Mouse (Mus musculus) lung, postnatal 0 days (tissue): ENCODE measurements at regions not wholly inside any gene's neighbourhood (a gene's known extent, or its start where the extent isn't known, plus 50 kb on each side); places are given as distances from the start of the nearest gene placed in this dataset.

ENCODE experiments used
- ATAC-seq: fragments of 200-750 bp; cut with Nextera tagmentation; 2 replicates; pipeline ENCODE4 v1.8.0; 2017; ENCODE audit warnings: moderate library complexity
- DNase-seq: peaks from one replicate; pipeline ENCODE4 v3.0.0-alpha.2; 2016; ENCODE audit warnings: low spot score
- H3K27ac ChIP-seq: fragments of 300-500 bp; sonication (generic); 2 replicates; pipeline ENCODE4 v1.5.1; 2014; ENCODE audit warnings: antibody characterized with exemption, mild to moderate bottlenecking, low read length, mixed read lengths
- H3K27me3 ChIP-seq: fragments of 300-500 bp; sonication (generic); replicated peaks from 2 replicates; pipeline ENCODE4 v1.6.1; 2014; ENCODE audit warnings: low read length, mixed read lengths; ENCODE audit not compliant: insufficient read depth
- H3K36me3 ChIP-seq: fragments of 300-500 bp; sonication (generic); 2 replicates; pipeline ENCODE4 v1.6.1; 2014; ENCODE audit warnings: low read length, mixed read lengths; ENCODE audit not compliant: insufficient read depth
- H3K4me1 ChIP-seq: fragments of 300-500 bp; sonication (generic); 2 replicates; pipeline ENCODE4 v1.6.1; 2014; ENCODE audit warnings: antibody characterized with exemption, low read depth, low read length, mixed read lengths; ENCODE audit not compliant: insufficient read depth
- H3K4me2 ChIP-seq: fragments of 300-500 bp; sonication (generic); replicated peaks from 2 replicates; pipeline ENCODE4 v1.6.1; 2014; ENCODE audit warnings: low read depth, mild to moderate bottlenecking, low read length, moderate library complexity, mixed read lengths
- H3K4me3 ChIP-seq: fragments of 300-500 bp; sonication (generic); 2 replicates; pipeline ENCODE4 v1.5.1; 2014; ENCODE audit warnings: low read depth, low read length
- H3K9ac ChIP-seq: fragments of 300-500 bp; sonication (generic); replicated peaks from 2 replicates; pipeline ENCODE4 v1.6.1; 2014; ENCODE audit warnings: low read depth, mild to moderate bottlenecking
- H3K9me3 ChIP-seq: fragments of 300-500 bp; sonication (generic); 2 replicates; pipeline ENCODE4 v1.6.1; 2016; ENCODE audit warnings: low read length, mixed read lengths
- CTCF ChIP-seq: IDR thresholded peaks from 2 replicates; pipeline ENCODE4 v1.5.1; 2016; ENCODE audit warnings: antibody characterized with exemption, mild to moderate bottlenecking
- EP300 ChIP-seq: IDR thresholded peaks from 2 replicates; pipeline ENCODE4 v1.6.1; 2016; ENCODE audit warnings: antibody characterized with exemption, mild to moderate bottlenecking, control low read depth
- WGBS: fragments of 180-500 bp; shearing (Covaris S2); extraction: QIAGEN DNeasy Blood & Tissue Kit; methylation state at CpG from one replicate; pipeline ENCODE4 v1.1.7; 2014; 5-methylcytosine and 5-hydroxymethylcytosine counted together

GRCm38 (mm10) chr4:93481247-93481646 lies 145.9 kb upstream of the Tusc1 start:
- Histone ChIP-seq H3K27ac (no peak overlapping the region), H3K36me3 (no peaks in the 10 kb centered on the region), H3K4me1 (no peaks in the 10 kb centered on the region), H3K9ac (no peak overlapping the region), H3K4me3 (no peak overlapping the region), H3K4me2 (no peak overlapping the region), H3K9me3 (no peaks in the 10 kb centered on the region), H3K27me3 (no peaks in the 10 kb centered on the region)
- TF ChIP-seq CTCF (no peak), EP300 (no peak)
- WGBS: 63% methylated on average over 1 of the region's 1 CpGs
- DNase-seq: no peak
- ATAC-seq: no peak

DNA sequence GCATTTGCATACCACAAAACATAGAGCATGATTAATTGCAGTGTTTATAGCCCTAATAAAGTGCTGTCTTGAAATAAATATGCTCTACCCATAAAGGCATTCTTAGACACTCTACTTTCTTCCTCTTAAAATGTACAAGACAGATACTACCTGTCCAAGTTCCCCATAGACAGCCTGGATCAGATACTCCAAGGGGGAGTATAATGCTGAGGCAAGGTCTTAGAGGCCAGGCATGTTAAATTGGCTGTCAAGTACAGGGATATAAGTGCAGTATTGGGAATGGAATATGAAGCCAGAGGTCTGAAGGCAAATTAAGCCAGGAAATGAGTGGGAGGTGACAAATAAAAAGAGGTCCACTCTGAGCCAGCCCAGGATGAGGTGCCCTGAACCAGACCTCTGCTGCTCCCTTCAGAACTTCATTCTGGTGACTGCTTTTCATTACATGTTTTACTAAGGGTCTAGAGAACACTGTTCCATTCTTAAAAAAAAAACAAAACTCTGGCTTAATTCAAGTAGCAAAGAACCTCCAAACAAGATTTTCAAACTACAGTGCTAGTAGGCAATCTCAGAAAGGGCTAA lies 142.0 kb upstream of the Tusc1 start:
- Histone ChIP-seq H3K4me3 (no peak overlapping the region), H3K9me3 (no peaks in the 10 kb centered on the region), H3K4me1 (no peaks in the 10 kb centered on the region), H3K9ac (no peak overlapping the region), H3K27me3 (no peaks in the 10 kb centered on the region), H3K36me3 (no peaks in the 10 kb centered on the region), H3K27ac (no peak overlapping the region), H3K4me2 (no peak overlapping the region)
- DNase-seq (no peak), ATAC-seq (no peak)
- TF ChIP-seq CTCF (no peak), EP300 (no peak)

- no peak overlapping the region for H3K27ac ChIP-seq
- H3K4me3 ChIP-seq: no peak overlapping the region
- H3K27me3 ChIP-seq: no peaks in the 10 kb centered on the region
- no peak for TF ChIP-seq CTCF
- no peak for TF ChIP-seq EP300
- H3K4me1 ChIP-seq: no peaks in the 10 kb centered on the region
- 82% methylated on average over 1 of the region's 1 CpGs for WGBS
- ATAC-seq (no peak), DNase-seq (no peak)
- H3K9me3 ChIP-seq: no peaks in the 10 kb centered on the region
- H3K4me2 ChIP-seq: no peak overlapping the region
- H3K36me3 ChIP-seq: no peaks in the 10 kb centered on the region
- H3K9ac ChIP-seq: no peak overlapping the region
These were observed 132.7 kb upstream of the Tusc1 start for GRCm38 (mm10) chr4:93467998-93468397.

GRCm38 (mm10) chr4:93467424-93467823 lies 132.1 kb upstream of the Tusc1 start:
- TF ChIP-seq EP300: no peak
- no peak for TF ChIP-seq CTCF
- Histone ChIP-seq H3K4me3 (no peak overlapping the region), H3K36me3 (no peaks in the 10 kb centered on the region)

DNA sequence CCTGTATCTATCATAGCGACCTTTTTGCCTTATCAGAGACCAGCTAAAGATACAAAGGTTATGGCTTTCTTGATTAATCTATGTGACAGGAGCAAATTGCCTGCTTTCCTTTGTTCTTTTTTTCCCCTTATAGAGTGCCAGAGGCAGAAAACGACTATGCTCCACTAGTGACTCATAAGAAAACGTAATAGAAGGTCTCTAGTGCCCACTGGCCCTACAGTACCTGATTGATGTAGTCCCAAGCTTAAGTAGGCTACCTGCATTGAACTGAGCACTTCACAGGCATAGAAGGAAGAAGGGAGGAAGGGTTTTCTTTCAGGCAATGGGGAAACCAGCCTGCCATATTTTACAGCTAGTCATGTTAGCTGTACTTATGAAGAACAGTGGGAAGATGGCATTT lies 116.0 kb upstream of the Tusc1 start:
- WGBS: 38% methylated on average over 3 of the region's 3 CpGs
- TF ChIP-seq CTCF (no peak), EP300 (no peak)
- Histone ChIP-seq H3K4me3 (no peak overlapping the region), H3K36me3 (no peaks in the 10 kb centered on the region), H3K9me3 (no peaks in the 10 kb centered on the region), H3K4me2 (no peak overlapping the region), H3K9ac (no peak overlapping the region), H3K27me3 (no peaks in the 10 kb centered on the region), H3K4me1 (no peaks in the 10 kb centered on the region), H3K27ac (no peak overlapping the region)
- ATAC-seq (no peak), DNase-seq (no peak)

More at GRCm38 (mm10) chr4:93467424-93467823, 132.1 kb upstream of the Tusc1 start:
- Histone ChIP-seq H3K27ac (no peak overlapping the region), H3K27me3 (no peaks in the 10 kb centered on the region), H3K4me2 (no peak overlapping the region), H3K9ac (no peak overlapping the region), H3K9me3 (no peaks in the 10 kb centered on the region), H3K4me1 (no peaks in the 10 kb centered on the region)
- no peak for ATAC-seq
- DNase-seq: no peak
- WGBS: 56% methylated on average over 1 of the region's 1 CpGs

DNA sequence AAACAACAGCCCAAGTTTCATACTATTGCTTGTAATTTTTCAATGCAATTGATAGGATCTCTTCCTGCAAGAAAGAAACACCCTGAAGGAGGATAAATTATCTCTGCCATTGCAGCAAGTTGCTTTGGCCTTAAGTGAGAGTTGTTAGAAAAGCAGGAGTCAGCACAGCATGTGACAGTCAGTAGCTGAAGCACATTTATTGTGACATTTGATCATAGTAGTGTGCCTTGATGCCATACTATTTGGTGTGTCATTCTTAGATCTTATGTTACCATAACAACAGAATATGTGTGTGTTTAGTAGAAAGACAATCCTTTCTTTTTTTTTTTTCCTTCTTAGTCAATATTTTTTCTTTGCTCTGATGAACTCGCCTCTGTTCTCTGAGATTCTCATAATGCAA lies 115.5 kb upstream of the Tusc1 start:
- no peak overlapping the region for H3K27ac ChIP-seq
- no peaks in the 10 kb centered on the region for H3K4me1 ChIP-seq
- H3K9me3 ChIP-seq: no peaks in the 10 kb centered on the region
- TF ChIP-seq CTCF: no peak
- TF ChIP-seq EP300: no peak
- no peak overlapping the region for H3K4me2 ChIP-seq
- ATAC-seq: no peak
- H3K4me3 ChIP-seq: no peak overlapping the region
- no peaks in the 10 kb centered on the region for H3K27me3 ChIP-seq
- no peaks in the 10 kb centered on the region for H3K36me3 ChIP-seq
- 81% methylated on average over 1 of the region's 1 CpGs for WGBS
- DNase-seq: no peak
- no peak overlapping the region for H3K9ac ChIP-seq

DNA sequence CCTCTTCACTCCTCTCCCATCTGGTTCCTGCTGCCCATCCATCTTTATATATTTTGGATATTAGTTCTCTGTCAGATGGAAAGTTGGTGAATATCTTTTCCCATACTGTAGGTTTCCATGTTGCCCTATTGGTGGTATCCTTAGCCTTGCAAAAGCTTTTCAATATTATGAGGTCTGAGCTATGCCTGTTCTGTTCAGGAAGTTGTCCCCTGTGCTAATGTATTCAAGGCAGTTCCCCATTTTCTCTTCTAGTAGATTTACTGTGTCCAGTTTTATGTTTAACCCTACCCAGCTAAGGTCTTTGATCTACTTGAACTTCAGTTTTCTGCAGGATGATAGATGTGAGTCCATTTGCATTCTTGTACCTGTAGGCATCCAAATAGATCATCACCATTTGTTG lies 109.4 kb upstream of the Tusc1 start:
- H3K9ac ChIP-seq: no peak overlapping the region
- TF ChIP-seq CTCF (no peak), EP300 (no peak)
- no peaks in the 10 kb centered on the region for H3K36me3 ChIP-seq
- no peaks in the 10 kb centered on the region for H3K27me3 ChIP-seq
- H3K27ac ChIP-seq: no peak overlapping the region
- H3K4me3 ChIP-seq: no peak overlapping the region
- no peaks in the 10 kb centered on the region for H3K9me3 ChIP-seq
- H3K4me2 ChIP-seq: no peak overlapping the region
- DNase-seq: no peak
- no peak for ATAC-seq
- no peaks in the 10 kb centered on the region for H3K4me1 ChIP-seq
